12 mouse cellular contexts compared by ENCODE assay signal in genomic region chr12:5108613-5109012, GRCm38 (mm10).
DNase-seq lines count a peak whose midpoint lies in the region; ATAC-seq and TF ChIP-seq lines count a peak whose summit lies in the region.
"Had no signal": no experiment of that assay in that cellular context is flagged by ENCODE, and none has a peak within 500 bp of the region (broad histone marks: within the 10 kb centered on the region; RNA-seq: fewer than 3 reads in every experiment).

No protein-coding gene starts in this region.

- no peak overlapping the region for H3K9ac ChIP-seq in hindbrain, embryonic 12.5 days

- no peak overlapping the region for H3K4me2 ChIP-seq in hindbrain, embryonic 12.5 days (replicated peaks)

- WGBS in hindbrain, embryonic 12.5 days, result 64% methylated on average over 6 of the region's 6 CpGs

- TF ChIP-seq CTCF in gastrocnemius, adult 2 months (IDR thresholded peaks at IDR 0.05), result no peak

- H3K27ac ChIP-seq in hindbrain, embryonic 12.5 days, result peak overlapping the region; percentile 24; the same call in 1 of the 2 replicates
- no peak overlapping the region for H3K27ac ChIP-seq in gastrocnemius, adult 2 months

- intact Hi-C loops in heart, postnatal 25 days (cut with DNase I), result no loop called here
- intact Hi-C loops in gastrocnemius, adult 2 months (cut with DNase I), result no loop called here

- peak; percentile 30 for DNase-seq in heart, postnatal 4 days
- DNase-seq in heart, postnatal 25 days (ENCODE audit: low spot score), result no peak
- DNase-seq in 3T3-L1 (ENCODE audit: low read depth, low spot score), result peak; percentile 4
- DNase-seq in kidney, postnatal 36 days, result peak; percentile 3
- DNase-seq in embryo, embryonic 9.5 days (ENCODE audit: extremely low spot score), result no peak
- no peak for DNase-seq in gastrocnemius, adult 2 months
- DNase-seq: gastrocnemius, postnatal 14 days; lung, postnatal 10 days; right cerebral cortex, postnatal 25 days had no signal

- H3K36me3 ChIP-seq in hindbrain, embryonic 12.5 days, result no peaks in the 10 kb centered on the region; the same call in 1 of the 2 replicates

- H3K9me3 ChIP-seq in hindbrain, embryonic 12.5 days (replicated peaks), result no peaks in the 10 kb centered on the region

- peak; percentile 67 for ATAC-seq in hindbrain, embryonic 12.5 days (ENCODE audit: low FRiP score)
- no peak for ATAC-seq in monocyte, adult 5-6 weeks (replicated peaks; ENCODE audit: insufficient number of reproducible peaks, low FRiP score, low TSS enrichment, poor library complexity, severe bottlenecking)

- no peaks in the 10 kb centered on the region for H3K27me3 ChIP-seq in hindbrain, embryonic 12.5 days

- H3K4me3 ChIP-seq in hindbrain, embryonic 12.5 days, result no peak overlapping the region
- H3K4me3 ChIP-seq in gastrocnemius, adult 2 months, result no peak overlapping the region
- H3K4me3 ChIP-seq: myocyte had no signal

- 0 out of 2 replicates have a peak, but pooled peaks cover 6% of the 10 kb centered on the region for H3K4me1 ChIP-seq in hindbrain, embryonic 12.5 days

Comparison
In these comparisons a context has a peak if more than half of its experiments do, and no peak if none do; other contexts are left out.
1. DNase-seq: peak in heart, postnatal 4 days (single experiment), 3T3-L1 (single experiment) and kidney, postnatal 36 days (2 of 2); none in heart, postnatal 25 days (single experiment), embryo, embryonic 9.5 days (single experiment) and gastrocnemius, adult 2 months (single experiment).